Mouse (Mus musculus): ENCODE data around the gene Eps15l1.

DNA sequence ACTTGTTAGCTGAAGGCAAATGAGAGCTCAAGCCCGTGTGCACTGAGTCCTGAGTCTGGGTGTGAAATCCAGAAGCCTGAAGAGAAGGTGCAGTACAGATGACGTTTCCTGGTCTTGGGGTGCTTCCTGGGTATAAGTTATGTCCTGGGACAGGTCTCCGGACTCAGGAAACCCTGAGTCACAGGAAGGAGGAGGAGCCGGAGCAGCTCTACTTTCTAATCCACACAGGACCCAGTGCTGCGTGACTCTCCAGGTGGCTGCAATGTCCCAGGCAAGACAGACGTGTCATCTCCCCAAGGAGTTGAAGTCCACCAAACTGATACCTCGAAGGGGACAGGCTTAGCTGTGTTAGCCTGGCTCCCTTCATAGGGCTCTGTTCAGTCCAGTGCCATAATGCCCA is 57.8 kb downstream of the Eps15l1 start:
- TF ChIP-seq CTCF (IDR thresholded peaks at IDR 0.05; ENCODE audit: low read depth, low read length), result no peak
- TF ChIP-seq POLR2A (IDR thresholded peaks at IDR 0.05; ENCODE audit: borderline replicate concordance, low read depth, low read length), result no peak
